Mouse (Mus musculus): ENCODE measurements at regions not wholly inside any gene's neighbourhood (a gene's known extent, or its start where the extent isn't known, plus 50 kb on each side); places are given as distances from the start of the nearest gene placed in this dataset.

DNA sequence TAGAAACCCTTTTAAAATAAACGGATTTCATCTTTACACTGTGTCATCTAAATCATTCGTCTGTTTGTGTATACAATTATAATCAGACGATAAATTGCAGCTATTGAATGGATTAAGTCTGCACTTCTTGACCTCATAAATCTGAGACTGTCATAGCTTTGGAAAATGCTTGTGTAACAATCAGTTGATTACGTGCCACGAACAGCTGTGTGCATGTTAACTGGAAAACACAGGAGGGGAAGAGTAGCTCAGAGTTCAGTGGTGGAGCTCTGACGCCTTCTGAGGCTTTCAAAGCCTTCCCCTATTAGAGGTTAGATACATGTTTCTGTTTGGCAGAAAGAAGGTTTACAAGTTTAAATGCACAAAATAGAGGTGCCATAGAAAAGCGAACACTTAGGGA is 109.7 kb upstream of the Gm765 start:
- no peak for DNase-seq

DNA sequence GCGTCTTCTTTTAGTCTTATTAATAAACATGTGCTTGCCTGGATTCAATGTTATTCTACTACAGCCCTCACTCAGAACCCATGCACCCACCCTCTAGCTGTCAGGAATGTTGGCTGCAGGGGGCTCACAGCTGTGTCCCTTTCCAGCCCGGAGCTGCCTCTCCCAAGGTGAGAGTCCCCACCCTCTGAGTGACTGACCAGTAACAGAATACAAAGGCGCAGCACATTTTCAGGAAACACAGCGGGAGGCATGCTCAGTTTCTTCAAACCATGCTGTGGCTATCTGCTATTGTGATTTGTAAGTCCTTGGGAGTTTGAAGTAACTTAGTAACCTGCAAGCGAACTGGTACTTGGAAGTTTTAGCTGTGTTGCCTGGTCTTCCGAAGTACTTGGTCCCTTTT is 93.1 kb upstream of the Gm765 start:
- no peak for DNase-seq

DNA sequence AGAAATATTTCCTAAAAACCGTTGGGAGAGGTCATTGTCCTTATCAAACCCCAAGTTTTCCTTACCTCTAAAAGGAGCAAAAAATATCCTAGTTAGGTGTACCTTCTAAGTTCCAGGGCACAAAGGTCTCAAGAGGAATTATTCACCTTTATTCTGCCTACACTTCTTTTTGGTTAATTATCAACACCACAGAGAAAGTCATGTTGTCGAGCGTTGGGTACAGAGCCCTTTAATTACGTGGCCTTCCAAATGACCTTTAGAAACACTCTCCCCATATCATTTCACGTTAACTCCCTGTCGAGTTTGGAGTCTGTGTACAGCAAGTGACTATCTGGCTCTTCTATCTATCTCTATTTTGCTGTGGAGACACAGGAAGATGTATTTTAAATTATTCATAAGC is 90.7 kb upstream of the Gm765 start:
- no peak for DNase-seq

DNA sequence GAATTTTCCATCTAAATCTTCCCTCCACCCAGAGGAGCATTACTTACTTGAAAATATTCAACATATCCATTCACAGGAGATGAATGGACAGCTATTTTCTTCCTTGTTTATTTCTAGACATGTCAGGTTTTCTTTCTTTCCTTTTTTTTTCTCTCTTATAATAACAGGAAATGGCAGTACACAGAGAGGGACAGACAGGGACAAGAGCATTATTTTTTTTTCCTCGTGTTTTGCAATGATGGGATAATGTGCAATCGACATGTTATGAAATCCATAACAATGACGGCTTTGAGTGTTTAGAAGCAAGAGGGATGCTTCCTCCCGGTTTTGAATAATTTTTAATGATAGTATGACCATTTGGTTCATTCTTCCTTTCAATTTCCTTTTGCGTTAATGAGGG is 86.6 kb upstream of the Gm765 start:
- no peak for DNase-seq

DNA sequence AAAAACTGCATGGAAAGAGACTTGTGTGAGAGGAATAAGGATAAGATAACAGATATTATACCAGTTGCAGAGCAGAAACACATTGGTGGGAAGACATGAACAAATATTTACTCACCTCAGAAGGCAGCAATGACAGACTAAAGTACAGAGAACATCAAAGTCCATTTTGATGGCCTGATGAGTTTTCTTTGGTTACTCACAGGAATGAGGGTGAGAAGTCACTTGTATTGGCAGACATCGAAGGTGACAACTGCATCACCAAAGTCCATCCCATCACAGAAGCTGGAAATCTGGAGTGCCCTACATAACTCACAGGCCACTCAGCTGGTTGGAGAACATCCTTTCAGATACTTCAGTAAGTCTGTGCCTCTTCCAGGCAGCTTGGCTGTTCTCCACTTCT is 60.1 kb upstream of the Gm765 start:
- DNase-seq, result no peak

DNA sequence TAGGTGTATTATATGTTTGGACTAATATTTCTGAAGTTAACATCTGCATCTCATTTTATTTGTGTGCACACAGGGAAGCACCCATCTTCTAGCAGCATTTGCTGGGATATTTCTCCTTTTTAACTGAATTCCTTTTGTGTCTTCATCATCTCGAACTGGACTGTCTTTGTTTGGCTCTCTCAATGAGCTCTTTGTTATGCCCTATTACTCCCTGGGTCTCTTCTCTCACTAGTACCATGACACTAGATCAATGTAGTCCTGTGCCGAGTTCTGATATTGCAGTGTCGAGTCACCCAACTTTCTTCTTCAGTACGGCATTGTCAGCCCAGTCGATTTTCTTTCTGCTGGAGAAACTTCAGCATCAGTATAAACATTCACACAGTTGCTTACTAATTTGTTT is 52.0 kb upstream of the Gm765 start:
- DNase-seq, result no peak
